Mouse (Mus musculus) brown adipose tissue, adult 24 weeks (tissue): ENCODE data around the gene Ucma. TPM values are rescaled to one million over a fixed set of nuclear protein-coding genes. Genes with fewer than 3 reads are reported as not detected.

Source experiments
- H3K27ac ChIP-seq: fragments of 200-500 bp; replicated peaks from 2 replicates; pipeline ENCODE4 v1.5.1; 2012; ENCODE audit warnings: low read depth, mild to moderate bottlenecking, low read length
- H3K4me1 ChIP-seq: fragments of 200-500 bp; 2 replicates; pipeline ENCODE4 v1.6.1; 2012; ENCODE audit warnings: low read length, mixed read lengths; ENCODE audit not compliant: control insufficient read depth, insufficient read depth, insufficient read length
- H3K4me3 ChIP-seq: fragments of 200-500 bp; 2 replicates; pipeline ENCODE4 v1.5.1; 2012; ENCODE audit warnings: low read depth, mild to moderate bottlenecking, low read length, moderate library complexity; ENCODE audit not compliant: insufficient read depth
- polyA plus RNA-seq: library from polyadenylated mRNA; stranded (reverse); fragments of >200 nt; gene quantifications from 2 replicates; pipeline ENCODE4 v1.2.4, GENCODE M21; 2012; ENCODE audit not compliant: missing spikeins, insufficient read depth, insufficient read length

Ucma gene
- polyA plus RNA-seq, 1 experiment, result not detected

DNA sequence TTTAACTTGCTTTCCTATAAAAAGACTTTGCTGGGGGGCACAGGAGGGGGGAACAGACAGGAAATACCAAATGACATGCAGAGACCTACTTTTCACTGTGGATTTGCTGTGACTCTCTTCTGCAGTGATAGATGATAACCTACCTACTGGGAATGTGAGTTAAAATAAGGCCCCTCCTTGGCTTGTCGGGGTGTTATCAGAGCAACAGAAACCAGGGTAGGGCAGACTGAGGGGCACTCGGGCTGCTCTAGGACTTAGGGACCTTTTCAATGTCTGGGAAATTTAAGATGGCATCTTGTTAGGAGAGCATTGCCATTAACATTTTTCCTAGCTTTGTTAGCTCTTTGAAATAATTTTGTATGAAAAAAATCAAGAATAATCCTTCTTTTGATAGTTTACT is 47.4 kb downstream of the Ucma start:
- Histone ChIP-seq H3K4me3 (no peak overlapping the region), H3K27ac (no peak overlapping the region), H3K4me1 (no peaks in the 10 kb centered on the region; the same call in 1 of the 2 replicates)

- no peak overlapping the region for H3K27ac ChIP-seq
- H3K4me1 ChIP-seq, result no peaks in the 10 kb centered on the region; the same call in 1 of the 2 replicates
- no peak overlapping the region for H3K4me3 ChIP-seq
These were observed 47.9 kb downstream of the Ucma start for GRCm38 (mm10) chr2:5023699-5024399.

- Histone ChIP-seq H3K4me3 (no peak overlapping the region), H3K4me1 (no peaks in the 10 kb centered on the region; the same call in 1 of the 2 replicates), H3K27ac (no peak overlapping the region)
These were observed 49.3 kb downstream of the Ucma start for GRCm38 (mm10) chr2:5025162-5025733.

- H3K4me3 ChIP-seq, result no peak overlapping the region
- no peaks in the 10 kb centered on the region; the same call in 1 of the 2 replicates for H3K4me1 ChIP-seq
- peak overlapping the region; percentile 49 for H3K27ac ChIP-seq
These were observed 51.1 kb downstream of the Ucma start for GRCm38 (mm10) chr2:5027057-5027456.

GRCm38 (mm10) chr2:5028047-5028446 is 52.1 kb downstream of the Ucma start:
- no peak overlapping the region for H3K4me3 ChIP-seq
- H3K27ac ChIP-seq, result peak overlapping the region; percentile 43
- H3K4me1 ChIP-seq, result no peaks in the 10 kb centered on the region; the same call in 1 of the 2 replicates

DNA sequence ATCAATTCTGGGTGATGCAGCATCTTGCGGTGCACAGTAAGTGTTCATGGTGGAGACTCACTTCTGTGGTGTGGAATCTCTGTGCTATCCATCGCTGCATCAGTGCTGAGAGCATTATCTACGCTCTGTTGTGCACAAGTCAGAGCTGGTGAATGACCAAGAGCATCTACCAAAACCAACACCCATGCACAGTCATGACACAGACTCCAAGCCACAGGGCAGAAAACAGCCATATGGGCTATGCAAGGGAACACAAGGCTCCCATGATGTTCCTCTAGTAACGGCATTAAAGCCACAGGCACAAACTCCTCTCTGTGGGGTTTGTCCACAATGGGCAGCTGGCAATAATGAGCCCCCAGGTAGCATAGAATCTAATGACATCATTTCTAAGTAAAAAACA is 53.9 kb downstream of the Ucma start:
- no peak overlapping the region for H3K4me3 ChIP-seq
- no peaks in the 10 kb centered on the region; the same call in 1 of the 2 replicates for H3K4me1 ChIP-seq
- no peak overlapping the region for H3K27ac ChIP-seq

DNA sequence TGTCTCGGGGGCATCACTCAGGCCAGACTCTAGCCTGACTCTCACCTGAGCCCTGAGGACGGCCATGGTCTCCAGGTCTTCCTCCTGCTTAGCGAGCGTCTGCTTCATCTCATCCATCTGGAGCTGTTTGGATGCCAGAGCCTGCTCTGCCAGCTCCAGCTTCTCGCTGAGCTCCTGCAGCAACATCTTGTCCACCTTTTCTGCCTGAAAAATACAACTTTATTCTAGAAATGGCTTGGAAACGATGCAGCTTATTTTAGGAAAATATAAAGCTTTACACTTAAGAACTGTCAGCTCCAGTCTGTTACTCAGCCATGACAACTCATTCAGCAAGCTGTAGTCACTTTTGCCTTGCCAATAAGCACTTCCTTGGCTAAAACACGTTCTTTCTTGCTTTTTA is 55.3 kb downstream of the Ucma start:
- Histone ChIP-seq H3K27ac (no peak overlapping the region), H3K4me3 (no peak overlapping the region), H3K4me1 (no peaks in the 10 kb centered on the region; the same call in 1 of the 2 replicates)

DNA sequence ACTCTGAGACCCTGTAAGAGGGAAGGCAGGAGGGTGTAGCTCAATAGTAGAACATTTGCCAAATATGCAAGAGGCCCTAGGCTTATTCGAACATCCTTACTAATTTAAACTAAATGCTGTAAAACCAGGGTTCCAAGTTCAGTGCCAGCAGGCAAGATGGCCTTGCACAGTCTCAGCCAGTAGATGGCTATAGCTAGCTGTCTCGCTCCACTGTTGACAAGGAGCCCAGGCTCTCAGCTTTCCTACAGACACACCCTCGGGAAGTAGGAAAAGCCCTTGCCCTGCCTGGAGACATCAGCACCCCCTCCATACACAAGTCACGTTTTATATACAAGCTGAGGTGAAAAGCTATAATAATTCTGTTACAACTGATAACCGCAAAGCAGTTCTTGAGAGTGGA is 56.7 kb downstream of the Ucma start:
- Histone ChIP-seq H3K27ac (no peak overlapping the region), H3K4me1 (no peaks in the 10 kb centered on the region; the same call in 1 of the 2 replicates), H3K4me3 (no peak overlapping the region)

DNA sequence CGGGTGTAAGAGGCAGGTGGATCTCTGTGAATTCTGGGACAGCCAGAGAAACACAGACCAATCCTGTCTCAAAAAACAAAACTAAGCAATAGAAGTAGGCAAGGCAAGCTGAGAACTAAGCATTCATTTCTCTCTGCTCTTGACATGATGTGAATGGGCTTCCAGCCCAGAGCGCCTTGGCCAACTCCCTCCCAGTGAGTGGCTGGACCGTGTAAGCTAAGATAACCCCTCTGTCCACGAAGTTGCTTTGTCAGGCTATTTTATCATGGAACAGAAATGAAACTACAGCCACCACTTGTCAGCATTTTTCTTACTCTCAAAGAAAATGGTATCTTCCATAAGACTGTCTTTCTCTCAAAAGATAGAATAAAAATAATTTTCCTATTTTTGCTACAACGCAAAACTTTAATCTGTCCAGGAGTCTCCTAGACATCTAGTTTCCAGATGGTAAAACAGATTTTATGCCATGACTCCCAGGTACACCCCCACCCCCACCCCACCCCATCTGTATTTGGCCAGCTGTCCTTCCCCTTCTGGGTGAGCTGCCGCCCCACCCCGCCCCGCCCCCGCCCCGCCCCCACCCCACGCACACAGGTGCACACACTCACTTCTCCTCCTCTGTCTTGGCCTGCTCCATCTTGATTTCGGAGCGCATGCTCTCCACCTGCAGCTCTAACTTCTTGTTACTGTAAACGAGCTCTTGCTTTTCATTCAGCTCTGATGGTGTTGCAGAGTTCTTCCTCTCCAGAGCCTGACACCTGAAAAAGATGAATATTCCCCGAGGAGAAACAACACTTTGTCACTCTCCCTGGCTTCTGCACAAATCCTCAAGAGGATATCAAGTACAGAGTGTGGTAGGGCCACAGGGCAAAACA is 57.9 kb downstream of the Ucma start:
- no peak overlapping the region for H3K4me3 ChIP-seq
- H3K4me1 ChIP-seq, result no peaks in the 10 kb centered on the region
- H3K27ac ChIP-seq, result no peak overlapping the region

- Histone ChIP-seq H3K4me1 (no peaks in the 10 kb centered on the region), H3K4me3 (no peak overlapping the region), H3K27ac (no peak overlapping the region)
These were observed 58.9 kb downstream of the Ucma start for GRCm38 (mm10) chr2:5034801-5035200.

DNA sequence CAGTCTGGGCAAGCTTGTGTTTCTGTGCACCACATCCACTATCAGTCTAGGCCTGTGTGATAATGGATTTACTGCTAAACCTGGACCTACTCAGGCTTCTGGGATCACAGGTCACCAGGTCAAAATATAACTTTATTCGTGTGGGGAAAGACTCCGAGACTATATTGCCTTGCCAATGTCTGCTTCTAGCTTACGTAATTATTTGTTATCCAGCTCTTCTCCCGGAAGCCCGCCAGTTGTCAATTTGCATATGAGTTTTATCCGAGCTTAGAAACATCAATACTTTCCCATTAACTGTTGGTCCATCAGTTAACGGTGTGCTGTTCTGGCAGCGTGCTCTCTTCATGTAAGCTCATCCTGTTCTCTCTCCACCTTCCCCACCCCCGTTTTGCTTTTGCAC is 59.3 kb downstream of the Ucma start:
- Histone ChIP-seq H3K4me1 (no peaks in the 10 kb centered on the region), H3K27ac (no peak overlapping the region), H3K4me3 (no peak overlapping the region)

Other genes starting within 250 kb of the Ucma start
- 11.8 and 11.9 TPM in 2 replicates for gene Sephs1, start 94.6 kb upstream of the Ucma start, polyA plus RNA-seq
- 975 and 1,033 TPM in 2 replicates for gene Phyh, start 57.1 kb upstream of the Ucma start, polyA plus RNA-seq
- gene Mcm10, start 36.7 kb downstream of the Ucma start, polyA plus RNA-seq, result not detected in 2 replicates
- gene Optn, start 87.9 kb downstream of the Ucma start, polyA plus RNA-seq, result 87.1 and 96.4 TPM in 2 replicates
- 66.9 and 95.9 TPM in 2 replicates for gene Ccdc3, start 161.7 kb downstream of the Ucma start, polyA plus RNA-seq